Mouse (Mus musculus) thymus, postnatal 4 days (tissue): Measurements from ENCODE around the gene Nrxn2.

ENCODE experiments used
- DNase-seq: peaks from one replicate; pipeline ENCODE4 v3.0.0; 2021

The Nrxn2 gene

GRCm38 (mm10) chr19:6521630-6522029 is 103.1 kb downstream of the Nrxn2 start:
- DNase-seq = no peak

- no peak for DNase-seq
Observed at GRCm38 (mm10) chr19:6522289-6522688, 103.8 kb downstream of the Nrxn2 start.

GRCm38 (mm10) chr19:6525023-6525422 is 106.5 kb downstream of the Nrxn2 start:
- DNase-seq = no peak

GRCm38 (mm10) chr19:6526010-6526409 is 107.5 kb downstream of the Nrxn2 start:
- DNase-seq = no peak

- no peak for DNase-seq
Observed at GRCm38 (mm10) chr19:6527439-6527838, 108.9 kb downstream of the Nrxn2 start.

- DNase-seq = no peak
Observed at GRCm38 (mm10) chr19:6527839-6528531, 109.5 kb downstream of the Nrxn2 start.

- DNase-seq = no peak
Observed at GRCm38 (mm10) chr19:6529265-6529985, 110.9 kb downstream of the Nrxn2 start.

GRCm38 (mm10) chr19:6530359-6530758 is 111.8 kb downstream of the Nrxn2 start:
- no peak for DNase-seq

GRCm38 (mm10) chr19:6531011-6531631 is 112.6 kb downstream of the Nrxn2 start:
- DNase-seq = peak; percentile 32

- peak; percentile 23 for DNase-seq
Observed at GRCm38 (mm10) chr19:6531832-6532471, 113.4 kb downstream of the Nrxn2 start.

GRCm38 (mm10) chr19:6532656-6533055 is 114.1 kb downstream of the Nrxn2 start:
- no peak for DNase-seq

GRCm38 (mm10) chr19:6533290-6534117 is 115.0 kb downstream of the Nrxn2 start:
- no peak for DNase-seq

- no peak for DNase-seq
Observed at GRCm38 (mm10) chr19:6534118-6534415, 115.5 kb downstream of the Nrxn2 start.

GRCm38 (mm10) chr19:6536201-6536600 is 117.7 kb downstream of the Nrxn2 start:
- DNase-seq = no peak

- peak; percentile 25 for DNase-seq
Observed at GRCm38 (mm10) chr19:6536696-6537095, 118.2 kb downstream of the Nrxn2 start.

GRCm38 (mm10) chr19:6537526-6537925 is 119.0 kb downstream of the Nrxn2 start:
- no peak for DNase-seq

- no peak for DNase-seq
Observed at GRCm38 (mm10) chr19:6538546-6538945, 120.0 kb downstream of the Nrxn2 start.

GRCm38 (mm10) chr19:6539592-6539991 is 121.1 kb downstream of the Nrxn2 start:
- no peak for DNase-seq

GRCm38 (mm10) chr19:6540191-6540590 is 121.7 kb downstream of the Nrxn2 start:
- no peak for DNase-seq

- DNase-seq = no peak
Observed at GRCm38 (mm10) chr19:6541521-6541920, 123.0 kb downstream of the Nrxn2 start.

GRCm38 (mm10) chr19:6542367-6543034 is 124.0 kb downstream of the Nrxn2 start, which contains the start of gene Slc22a12:
Gene Slc22a12, minus strand, starts transcription at chr19:6543032.
- no peak for DNase-seq

GRCm38 (mm10) chr19:6543035-6543383 is 124.5 kb downstream of the Nrxn2 start:
- no peak for DNase-seq
